Mouse (Mus musculus) natural killer cell, adult 2 months (primary cell): ENCODE measurements around the gene Hrg.
"Not testable (repeated sequence)": the region's sequence is repeated elsewhere in the genome, so short reads cannot be mapped to it uniquely, and the experiment has no call there.

Source experiments
- DNase-seq, 2 experiments: peaks; one replicate each; pipeline ENCODE4 v3.0.0; 2022; ENCODE audit warnings: low spot score in 2 of 2

Gene Hrg

GRCm38 (mm10) chr16:22950840-22951395 lies at the start of gene Hrg:
Gene Hrg (plus strand): TSS chr16:22951072.
- no peak for DNase-seq

GRCm38 (mm10) chr16:22901326-22901725 lies 49.5 kb upstream of the Hrg start:
- no peak for DNase-seq

- no peak for DNase-seq
Observed at GRCm38 (mm10) chr16:22909290-22909689, 41.6 kb upstream of the Hrg start.

GRCm38 (mm10) chr16:22911986-22912385 lies 38.9 kb upstream of the Hrg start:
- no peak for DNase-seq

GRCm38 (mm10) chr16:22912886-22913285 lies 38.0 kb upstream of the Hrg start:
- no peak for DNase-seq

- DNase-seq = no peak
Observed at GRCm38 (mm10) chr16:22914276-22914675, 36.6 kb upstream of the Hrg start.

GRCm38 (mm10) chr16:22918034-22918433 lies 32.8 kb upstream of the Hrg start, which contains the start of gene Fetub:
Gene Fetub (plus strand): TSS chr16:22918334.
- DNase-seq = no peak

- DNase-seq = no peak
Observed at GRCm38 (mm10) chr16:22918664-22919312, 32.1 kb upstream of the Hrg start.

GRCm38 (mm10) chr16:22919971-22920854 lies 30.7 kb upstream of the Hrg start:
- no peak for DNase-seq

GRCm38 (mm10) chr16:22921761-22922160 lies 29.1 kb upstream of the Hrg start:
- no peak for DNase-seq

- DNase-seq = no peak
Observed at GRCm38 (mm10) chr16:22922433-22922832, 28.4 kb upstream of the Hrg start.

GRCm38 (mm10) chr16:22929575-22929974 lies 21.3 kb upstream of the Hrg start:
- DNase-seq = no peak

- DNase-seq = no peak
Observed at GRCm38 (mm10) chr16:22931431-22932200, 19.3 kb upstream of the Hrg start.

- no peak for DNase-seq
Observed at GRCm38 (mm10) chr16:22937631-22938030, 13.2 kb upstream of the Hrg start.

GRCm38 (mm10) chr16:22938541-22938940 lies 12.3 kb upstream of the Hrg start:
- no peak for DNase-seq

GRCm38 (mm10) chr16:22939120-22939695 lies 11.7 kb upstream of the Hrg start:
- no peak for DNase-seq

GRCm38 (mm10) chr16:22941825-22942476 lies 8.9 kb upstream of the Hrg start:
- DNase-seq = not testable (repeated sequence)

GRCm38 (mm10) chr16:22947371-22947770 lies 3.5 kb upstream of the Hrg start:
- DNase-seq = no peak

GRCm38 (mm10) chr16:22953069-22953468 lies 2.2 kb downstream of the Hrg start:
- no peak for DNase-seq

- no peak for DNase-seq
Observed at GRCm38 (mm10) chr16:22955397-22956084, 4.7 kb downstream of the Hrg start.

- no peak for DNase-seq
Observed at GRCm38 (mm10) chr16:22956085-22956439, 5.2 kb downstream of the Hrg start.
